Mouse (Mus musculus) ES-E14 (cell line): ENCODE results near the gene Nlrp4c.

Source experiments
- HCFC1 ChIP-seq: IDR thresholded peaks from 2 replicates; pipeline ENCODE4 v1.6.1; 2012; ENCODE audit warnings: low read length, inconsistent platforms, borderline replicate concordance; ENCODE audit not compliant: insufficient read depth
- MAFK ChIP-seq: IDR thresholded peaks from 2 replicates; pipeline ENCODE4 v1.6.1; 2014; ENCODE audit warnings: mild to moderate bottlenecking, low read depth, low read length, inconsistent platforms; ENCODE audit not compliant: insufficient read depth
- ZNF384 ChIP-seq: IDR thresholded peaks from 2 replicates; pipeline ENCODE4 v1.6.1; 2012; ENCODE audit warnings: low read depth, low read length, inconsistent platforms

GRCm38 (mm10) chr7:6139295-6139694 is 94.3 kb downstream of the Nlrp4c start:
- TF ChIP-seq MAFK: no peak
- TF ChIP-seq HCFC1: no peak
- no peak for TF ChIP-seq ZNF384
